Mouse (Mus musculus): ENCODE data around the gene Rasl10a.

DNA sequence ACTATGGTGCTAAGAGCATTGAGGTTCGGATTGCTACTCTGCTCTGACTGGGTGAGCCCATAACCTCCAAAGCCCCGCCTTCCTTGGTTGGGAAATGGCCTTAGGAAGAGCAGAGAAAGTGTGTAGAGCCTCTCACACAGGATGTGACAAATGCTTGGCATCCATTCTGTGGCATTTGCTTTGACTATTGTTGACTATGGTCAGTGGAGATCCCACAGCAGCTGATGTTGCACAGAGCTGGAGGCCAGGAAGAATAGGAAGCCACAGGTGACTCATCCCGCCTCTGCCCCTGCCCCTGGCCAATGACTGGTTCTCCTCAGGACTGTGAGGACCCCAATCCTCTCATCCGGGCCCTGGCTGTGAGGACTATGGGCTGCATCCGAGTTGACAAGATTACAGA is 41.6 kb upstream of the Rasl10a start:
- TF ChIP-seq CTCF (IDR thresholded peaks at IDR 0.05; ENCODE audit: borderline replicate concordance, insufficient read depth, low read depth, low read length) (no peak), POLR2A (IDR thresholded peaks at IDR 0.05; ENCODE audit: borderline replicate concordance, insufficient read depth, low read length) (no peak)
